Mouse (Mus musculus) heart, adult 10 weeks (tissue): Measurements from ENCODE around the gene Aak1. TPM values are rescaled to one million over a fixed set of nuclear protein-coding genes. Genes with fewer than 3 reads are reported as not detected.

Experiments used
- polyA plus RNA-seq: library from polyadenylated mRNA; stranded (reverse); fragments of 350-450 nt; fragmentation: Illumina TruSeq; extraction: RNeasy Lipid Tissue Mini Kit (QIAGEN cat#74804); gene quantifications from one replicate; pipeline ENCODE4 v1.2.3, GENCODE M21; 2014; ENCODE audit warnings: low read depth, low replicate concordance

Gene Aak1
- 19.9 TPM for polyA plus RNA-seq

DNA sequence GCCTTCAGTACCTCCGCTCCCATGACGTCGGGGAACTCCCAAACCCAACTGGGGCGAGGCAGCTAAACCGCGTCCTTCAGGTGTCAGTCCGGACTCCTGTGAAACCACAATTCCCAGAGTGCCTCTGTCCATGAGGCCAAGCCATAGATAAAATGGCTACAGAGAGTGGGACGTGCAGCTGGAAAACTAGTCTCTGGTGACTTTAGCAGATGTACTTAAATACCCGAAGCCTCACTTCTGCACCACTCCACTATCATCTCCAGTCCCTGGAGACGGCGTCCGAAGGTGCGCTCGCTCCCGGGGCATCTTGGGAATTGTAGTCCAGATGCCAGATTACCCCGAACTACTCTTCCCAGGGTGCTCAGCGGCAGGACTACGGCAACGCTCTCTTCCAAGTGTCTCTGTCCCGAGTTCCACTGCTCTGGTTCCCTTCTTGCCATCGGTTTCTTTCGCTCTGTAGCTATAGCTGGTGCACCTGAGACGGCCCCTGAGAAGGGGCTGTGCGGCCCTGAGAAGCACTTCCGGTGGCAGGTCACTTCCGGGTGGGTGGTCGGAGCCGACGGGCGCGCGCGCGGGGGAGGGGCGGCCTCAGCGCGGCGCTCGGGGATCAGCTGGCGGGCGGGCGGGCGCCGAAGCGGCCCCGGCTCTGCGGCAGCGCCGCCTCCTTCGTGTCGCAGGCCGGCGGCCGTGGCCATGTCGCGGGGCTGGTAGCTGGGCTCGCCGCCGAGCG lies at the start of gene Aak1:
Gene Aak1, plus strand, starts transcription at position 603 of the 730 bp plus-strand sequence.

DNA sequence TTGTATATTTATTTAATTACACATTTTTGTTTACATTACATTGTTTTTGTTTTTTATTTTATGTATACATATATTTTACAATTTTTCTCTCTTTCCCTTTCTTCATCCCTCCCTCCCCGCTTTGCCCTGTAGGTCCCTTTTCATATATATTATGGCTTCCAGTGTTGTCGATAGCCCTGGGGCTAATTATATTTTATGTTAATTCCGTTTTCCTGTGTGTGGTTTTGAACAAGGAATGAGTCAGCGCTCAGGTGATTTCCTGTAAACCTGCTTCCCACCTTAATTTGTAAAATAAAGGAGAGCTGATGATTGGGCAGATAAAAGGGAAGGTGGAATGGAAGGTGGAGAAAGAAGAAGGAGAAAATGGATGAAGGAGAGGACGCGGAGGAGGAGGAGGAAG lies 159.6 kb downstream of the Aak1 start, which contains the start of gene Nfu1:
Gene Nfu1, plus strand, starts transcription at position 350 of the 400 bp plus-strand sequence.

DNA sequence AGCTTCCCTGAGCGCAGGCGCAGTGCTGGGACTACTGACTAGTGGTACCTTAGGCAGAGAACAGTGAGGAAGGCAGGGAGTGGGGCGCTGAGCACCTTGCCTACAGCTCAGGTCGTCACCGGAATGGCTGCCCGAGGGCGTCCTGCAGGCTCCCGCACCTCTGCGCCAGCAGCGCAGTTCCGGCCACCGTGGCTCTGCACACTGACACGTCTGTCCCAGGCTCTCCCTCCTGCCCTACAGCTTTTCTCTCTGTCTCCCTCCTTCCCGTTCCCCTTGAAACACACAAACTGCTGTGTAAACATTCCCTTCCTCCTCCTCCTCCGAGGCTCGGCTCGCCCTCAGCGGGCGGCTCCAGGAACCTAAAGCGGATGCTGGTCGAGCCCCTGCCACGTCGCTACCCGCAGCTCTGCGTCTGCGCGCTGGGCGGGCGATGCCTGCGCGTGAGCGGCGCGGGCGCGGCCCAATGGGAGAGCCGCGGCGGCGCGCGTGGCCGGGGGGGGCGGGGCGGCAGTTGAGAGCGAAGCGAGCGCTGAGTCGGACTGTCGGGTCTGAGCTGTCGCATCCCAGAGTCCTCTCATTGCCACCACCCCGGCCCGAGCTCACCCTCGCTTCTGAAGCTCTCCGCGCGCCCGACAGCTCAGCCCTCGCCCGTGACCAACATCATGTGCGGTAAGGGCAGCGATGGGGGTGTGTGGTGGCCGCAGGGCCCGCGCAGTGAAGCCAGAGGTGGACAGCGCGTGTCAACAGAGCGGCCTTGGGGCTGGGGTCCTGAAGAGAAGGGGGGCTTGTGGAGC lies 193.2 kb downstream of the Aak1 start, which contains the start of gene Gfpt1:
Gene Gfpt1, plus strand, starts transcription at position 510 of the 794 bp plus-strand sequence.

Other genes starting within 250 kb of the Aak1 start
- 0.29 TPM for gene Asprv1, start 221.4 kb upstream of the Aak1 start, polyA plus RNA-seq
- 3.5 TPM for gene Mxd1, start 180.4 kb upstream of the Aak1 start, polyA plus RNA-seq
- 68.2 TPM for gene Snrnp27, start 165.0 kb upstream of the Aak1 start, polyA plus RNA-seq
- 6.9 TPM for gene Gmcl1, start 116.1 kb upstream of the Aak1 start, polyA plus RNA-seq
- gene Anxa4, start 55.9 kb upstream of the Aak1 start, polyA plus RNA-seq, result 27.0 TPM
- gene Nfu1, start 159.7 kb downstream of the Aak1 start, polyA plus RNA-seq, result 88.1 TPM
- gene Gfpt1, start 193.3 kb downstream of the Aak1 start, polyA plus RNA-seq, result 13.3 TPM